Mouse (Mus musculus) heart, adult 9 months (tissue): ENCODE measurements at regions not wholly inside any gene's neighbourhood (a gene's known extent, or its start where the extent isn't known, plus 50 kb on each side); places are given as distances from the start of the nearest gene placed in this dataset.

Experiments
- DNase-seq, 2 experiments: peaks; one replicate each; pipeline ENCODE4 v3.0.0; 2022; ENCODE audit warnings: low spot score in 2 of 2

- DNase-seq, result peak; percentile 58 to 72
These were observed 52.8 kb upstream of the Tmem178 start for GRCm38 (mm10) chr17:80891656-80892055.

- no peak for DNase-seq
These were observed 55.3 kb upstream of the Tmem178 start for GRCm38 (mm10) chr17:80889095-80889494.

GRCm38 (mm10) chr17:80887749-80888119, 56.7 kb upstream of the Tmem178 start:
- peak; percentile 34 to 51 for DNase-seq

GRCm38 (mm10) chr17:80887021-80887748, 57.2 kb upstream of the Tmem178 start:
- no peak for DNase-seq

- no peak for DNase-seq
These were observed 58.2 kb upstream of the Tmem178 start for GRCm38 (mm10) chr17:80886211-80886701.

DNA sequence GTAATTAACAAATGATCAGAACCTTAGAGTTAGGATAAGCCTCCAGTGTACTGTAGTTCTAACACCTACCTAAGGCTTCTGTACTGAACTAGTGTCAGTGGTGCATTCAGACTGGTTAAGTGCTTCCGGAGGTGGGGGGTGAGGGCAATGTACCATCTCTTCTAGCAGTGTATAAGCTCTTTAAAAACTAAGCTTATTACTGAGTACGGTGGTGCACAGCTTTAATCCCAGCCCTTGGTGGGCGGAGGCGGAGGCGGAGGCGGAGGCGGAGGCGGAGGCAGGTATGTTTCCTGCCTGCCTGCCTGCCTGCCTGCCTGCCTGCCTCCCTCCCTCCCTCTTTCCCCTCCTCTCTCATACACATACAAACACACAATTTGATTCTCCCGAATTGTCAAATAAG, 58.7 kb upstream of the Tmem178 start:
- DNase-seq, result no peak

- DNase-seq, result no peak
These were observed 59.5 kb upstream of the Tmem178 start for GRCm38 (mm10) chr17:80884886-80885285.

GRCm38 (mm10) chr17:80882476-80882875, 62.0 kb upstream of the Tmem178 start:
- DNase-seq, result no peak

DNA sequence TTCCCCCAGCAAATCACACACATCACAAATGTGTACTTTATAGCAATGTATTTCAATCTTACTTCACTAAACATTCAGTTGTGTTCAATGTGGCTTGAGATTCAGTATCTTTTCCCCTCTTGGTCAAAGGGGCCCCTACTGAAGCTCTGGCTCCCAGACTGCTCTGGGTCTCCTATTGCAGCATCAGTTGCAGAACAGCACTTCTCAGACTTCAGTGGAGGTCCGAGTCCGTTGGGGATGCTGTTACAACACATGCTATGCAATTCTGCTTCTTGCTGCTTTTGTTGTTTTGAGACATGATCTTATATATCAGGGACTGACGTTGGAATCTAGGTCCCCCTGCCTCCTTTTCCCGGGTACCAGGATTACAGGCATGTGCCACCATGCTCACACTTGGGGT, 64.1 kb upstream of the Tmem178 start:
- DNase-seq, result no peak

GRCm38 (mm10) chr17:80875352-80876044, 68.9 kb upstream of the Tmem178 start:
- DNase-seq, result peak; percentile 16 to 26

GRCm38 (mm10) chr17:80870965-80871364, 73.5 kb upstream of the Tmem178 start:
- DNase-seq, result no peak

GRCm38 (mm10) chr17:80862338-80862737, 82.1 kb upstream of the Tmem178 start:
- no peak for DNase-seq

GRCm38 (mm10) chr17:80846996-80847810, 97.2 kb upstream of the Tmem178 start:
- peak in 1 of 2 experiments; percentile 7 for DNase-seq

DNA sequence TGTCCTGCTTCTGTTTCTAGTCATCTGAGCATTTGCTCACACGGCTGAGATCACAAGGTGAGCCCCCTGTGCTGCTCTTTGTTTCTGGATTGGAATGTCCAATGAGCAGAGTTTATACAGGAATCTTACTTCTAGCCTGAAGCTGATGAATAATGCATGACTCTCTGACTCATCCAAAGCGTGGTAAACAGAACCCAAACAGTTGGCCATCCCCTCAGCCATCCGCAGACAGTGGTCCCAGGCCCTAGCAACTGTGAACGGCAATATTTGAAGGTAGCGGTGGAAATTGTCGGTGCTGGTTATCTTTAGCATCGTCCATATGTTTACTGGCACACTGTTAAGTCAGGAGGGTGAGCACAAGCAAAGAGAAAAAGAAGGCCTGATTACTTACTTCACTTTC, 99.1 kb upstream of the Tmem178 start:
- DNase-seq, result no peak

- no peak for DNase-seq
These were observed 102.5 kb upstream of the Tmem178 start for GRCm38 (mm10) chr17:80841903-80842302.

GRCm38 (mm10) chr17:80840896-80841295, 103.5 kb upstream of the Tmem178 start:
- no peak for DNase-seq

DNA sequence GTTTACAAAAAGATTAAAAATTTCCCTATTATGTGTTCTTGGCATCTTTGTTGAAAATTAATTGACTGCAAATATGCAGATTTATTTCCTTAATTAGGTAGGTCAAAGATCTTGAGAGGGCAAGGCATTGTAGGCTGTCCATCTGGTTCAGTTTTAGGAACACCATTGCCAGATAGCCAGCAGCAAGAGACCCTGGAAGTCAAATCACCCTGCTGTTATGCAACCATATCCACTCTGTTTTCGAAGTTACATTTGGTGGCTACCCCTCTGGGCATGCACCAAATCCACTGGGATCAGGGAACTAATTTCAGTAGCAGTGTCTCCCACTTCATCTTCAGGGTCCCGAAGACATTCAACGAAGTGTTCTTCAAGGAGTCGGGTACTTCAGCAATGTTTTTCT, 104.0 kb upstream of the Tmem178 start:
- DNase-seq, result no peak

DNA sequence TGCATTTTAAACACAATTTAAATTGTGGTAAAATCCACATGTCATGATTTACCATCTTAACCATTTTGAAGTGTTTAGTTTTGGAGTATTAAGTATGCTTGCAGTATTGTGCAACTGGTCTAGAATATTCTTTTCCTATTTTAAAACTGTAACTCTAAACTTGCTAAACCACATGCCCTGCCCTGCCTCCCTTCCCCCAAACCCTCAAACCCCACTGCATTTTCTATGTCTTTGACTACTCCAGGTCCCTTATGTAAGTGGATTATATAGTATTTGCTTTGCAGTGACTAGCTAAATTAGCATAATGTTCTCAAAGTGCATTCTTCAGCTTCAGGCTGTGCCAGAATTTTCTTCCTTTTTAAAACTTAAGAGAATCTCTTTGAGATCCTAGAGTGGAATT, 106.4 kb upstream of the Map4k3 start:
- DNase-seq, result no peak

GRCm38 (mm10) chr17:80834176-80834517, 105.9 kb upstream of the Map4k3 start:
- DNase-seq, result no peak

DNA sequence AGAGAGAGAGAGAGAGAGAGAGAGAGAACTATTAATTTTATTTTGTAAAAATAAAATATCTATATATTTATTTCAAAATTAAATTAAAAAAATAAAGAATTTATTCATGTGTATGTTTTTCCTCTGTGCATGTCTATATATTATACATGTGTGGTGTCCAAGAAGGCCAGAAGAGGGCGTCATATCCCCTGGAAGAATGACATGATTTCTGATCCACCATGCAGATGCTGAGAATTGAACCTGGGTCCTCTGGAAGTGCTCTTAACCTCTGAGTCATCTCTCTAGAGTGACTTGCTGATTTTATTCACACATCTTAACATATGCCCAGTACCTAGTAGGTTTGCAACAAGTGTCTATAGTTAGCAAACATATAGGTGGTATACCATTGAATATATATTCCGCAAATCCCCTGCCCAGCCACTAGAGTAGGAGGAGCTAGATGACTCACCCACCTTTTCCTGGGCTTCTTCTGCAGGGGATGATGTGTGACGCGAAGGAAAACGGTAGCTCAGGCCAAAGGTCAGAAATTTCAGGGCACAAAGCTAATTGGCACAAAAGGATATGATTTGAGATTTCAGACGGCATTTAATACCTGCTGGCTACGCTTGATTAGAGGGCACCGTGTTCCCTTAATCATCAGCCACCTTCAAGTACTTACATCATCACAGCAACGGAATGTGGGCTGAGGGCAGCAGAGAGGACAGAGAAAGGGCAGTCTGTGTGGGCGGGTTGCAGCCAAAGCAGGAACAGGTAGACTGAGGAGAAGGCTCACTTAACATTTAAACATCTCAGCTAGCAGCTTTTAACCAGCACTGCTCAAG, 105.3 kb upstream of the Map4k3 start:
- no peak for DNase-seq

DNA sequence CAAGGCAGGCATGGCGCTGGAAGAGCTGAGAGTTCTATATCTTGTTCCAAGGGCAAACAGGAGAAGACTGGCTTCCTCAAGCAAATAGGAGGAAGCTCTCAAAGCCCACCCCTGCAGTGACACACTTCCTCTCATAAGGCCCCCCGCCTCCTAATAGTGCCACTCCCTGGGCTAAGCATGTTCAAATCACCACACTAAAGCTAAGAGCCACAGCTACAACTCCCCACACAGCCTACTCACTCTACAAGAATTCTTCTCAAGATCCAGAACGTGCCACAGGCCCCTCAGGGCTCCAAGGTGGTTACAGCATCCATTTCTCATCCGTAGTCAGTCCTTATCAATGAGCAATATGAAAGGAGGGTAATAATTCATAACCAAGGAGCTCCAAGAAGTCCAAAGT, 103.4 kb upstream of the Map4k3 start:
- no peak for DNase-seq

- DNase-seq, result no peak
These were observed 99.6 kb upstream of the Map4k3 start for GRCm38 (mm10) chr17:80827896-80828295.
